Mouse (Mus musculus) cerebellum, adult 8-10 months (tissue): Measurements from ENCODE around the gene Tsga10.
"Not testable (repeated sequence)": the region's sequence is repeated elsewhere in the genome, so short reads cannot be mapped to it uniquely, and the experiment has no call there.

Experiments
- DNase-seq: peaks from one replicate; pipeline ENCODE4 v3.0.0; 2022

The Tsga10 gene

DNA sequence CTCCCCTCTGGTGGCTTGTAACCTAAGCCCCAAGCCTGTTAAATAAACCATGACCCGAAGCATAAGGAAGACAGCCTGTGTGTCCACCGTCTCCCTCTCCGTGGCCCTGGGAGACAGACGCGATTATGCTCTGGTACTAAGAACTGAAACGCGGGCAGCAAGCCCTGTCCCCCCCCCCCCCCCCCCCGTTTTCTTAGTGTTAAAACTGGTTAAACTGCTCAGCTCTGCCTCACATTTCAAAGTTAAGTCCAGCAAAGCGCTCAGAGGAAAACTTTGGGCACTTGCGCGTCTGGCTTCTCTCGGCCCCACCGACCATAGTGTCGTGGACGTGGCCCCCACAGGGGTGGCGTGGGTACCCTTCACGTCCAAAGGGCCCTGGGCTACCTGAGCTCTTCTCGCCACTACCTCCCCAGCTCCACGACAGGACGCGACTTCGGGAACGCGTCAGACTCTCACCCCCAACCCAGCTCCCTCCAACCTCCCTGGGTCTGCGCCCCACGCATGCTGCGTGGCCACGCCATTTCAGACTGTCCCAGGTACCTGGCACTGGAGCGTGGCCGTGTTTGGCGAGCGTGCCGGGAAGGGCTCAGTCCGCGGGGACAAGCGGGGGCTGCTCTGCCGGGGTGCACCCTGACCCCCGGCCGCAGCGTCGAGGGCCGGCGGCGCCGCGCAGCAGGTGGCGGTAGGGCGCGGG lies 147.1 kb downstream of the Tsga10 start:
- DNase-seq = peak; percentile 44

DNA sequence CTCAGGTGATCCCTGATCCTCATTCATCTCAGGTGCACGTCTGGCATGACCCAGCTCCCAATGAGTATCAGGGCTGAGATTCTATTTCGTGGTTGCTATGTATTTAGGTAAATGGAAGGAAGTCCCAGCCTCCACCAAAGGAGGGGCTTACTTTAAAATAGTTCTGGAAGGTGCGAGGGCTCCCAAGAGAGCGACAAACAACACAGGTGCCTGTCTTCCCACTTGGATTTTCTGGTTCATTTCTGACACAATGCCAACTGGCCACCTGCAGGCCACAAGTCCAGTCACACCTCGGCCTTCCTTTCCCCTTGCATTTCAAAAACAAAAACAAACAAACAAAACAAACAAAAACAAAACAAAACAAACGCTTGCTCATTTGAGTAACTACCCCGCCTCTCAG lies 147.7 kb downstream of the Tsga10 start:
- DNase-seq = no peak

DNA sequence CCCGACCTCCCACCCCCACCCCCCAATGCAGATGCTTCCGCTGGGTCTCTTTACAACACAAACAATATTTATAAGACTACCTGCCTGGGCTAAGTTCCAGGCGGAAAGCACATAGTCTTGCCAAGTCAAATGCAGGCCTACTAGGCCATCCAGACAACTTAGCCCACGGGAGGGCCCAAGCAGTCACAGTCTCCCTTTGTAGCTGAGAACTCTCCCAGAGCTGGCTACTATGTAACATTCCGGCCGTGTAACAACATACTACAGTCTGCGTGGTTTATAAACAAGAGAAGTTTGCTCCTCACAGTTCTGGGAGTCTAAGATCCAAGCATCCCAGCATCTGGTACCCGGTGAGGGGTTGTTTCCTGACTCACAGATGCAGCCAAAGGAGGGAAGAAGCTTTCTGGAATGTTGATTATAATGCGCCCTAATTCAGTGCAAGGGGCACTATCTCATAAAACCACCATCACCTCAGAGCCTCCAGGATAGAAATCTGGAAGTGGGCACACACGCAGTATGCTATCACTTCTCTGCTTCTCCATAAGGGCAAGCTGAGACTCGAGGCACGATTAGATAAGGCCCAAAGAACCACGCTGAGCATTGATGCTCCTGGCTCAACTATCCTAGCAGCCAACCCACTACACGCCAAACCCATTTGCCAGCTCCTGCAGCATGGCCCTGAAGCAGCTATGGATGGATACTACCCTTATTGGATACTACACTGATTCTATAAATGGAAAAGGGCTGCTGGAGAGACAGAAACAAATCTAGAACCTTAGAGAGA lies 148.6 kb downstream of the Tsga10 start:
- DNase-seq = no peak

DNA sequence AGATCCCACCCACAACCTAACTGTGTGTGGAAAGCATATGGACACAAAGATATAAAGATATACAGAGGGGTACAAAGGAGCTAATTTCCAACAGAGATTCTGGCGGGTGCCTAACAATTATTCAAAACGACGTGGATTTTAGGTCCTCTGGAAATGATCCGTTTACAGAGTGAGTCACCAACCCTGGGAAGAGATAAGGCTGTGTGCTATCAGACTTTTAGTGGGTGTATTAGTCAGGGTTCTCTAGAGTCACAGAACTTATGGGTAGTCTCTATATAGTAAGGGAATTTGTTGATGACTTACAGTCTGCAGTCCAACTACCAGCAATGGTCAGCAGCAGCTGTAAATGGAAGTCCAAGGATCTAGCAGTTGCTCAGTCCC lies 153.9 kb downstream of the Tsga10 start:
- not testable (repeated sequence) for DNase-seq

DNA sequence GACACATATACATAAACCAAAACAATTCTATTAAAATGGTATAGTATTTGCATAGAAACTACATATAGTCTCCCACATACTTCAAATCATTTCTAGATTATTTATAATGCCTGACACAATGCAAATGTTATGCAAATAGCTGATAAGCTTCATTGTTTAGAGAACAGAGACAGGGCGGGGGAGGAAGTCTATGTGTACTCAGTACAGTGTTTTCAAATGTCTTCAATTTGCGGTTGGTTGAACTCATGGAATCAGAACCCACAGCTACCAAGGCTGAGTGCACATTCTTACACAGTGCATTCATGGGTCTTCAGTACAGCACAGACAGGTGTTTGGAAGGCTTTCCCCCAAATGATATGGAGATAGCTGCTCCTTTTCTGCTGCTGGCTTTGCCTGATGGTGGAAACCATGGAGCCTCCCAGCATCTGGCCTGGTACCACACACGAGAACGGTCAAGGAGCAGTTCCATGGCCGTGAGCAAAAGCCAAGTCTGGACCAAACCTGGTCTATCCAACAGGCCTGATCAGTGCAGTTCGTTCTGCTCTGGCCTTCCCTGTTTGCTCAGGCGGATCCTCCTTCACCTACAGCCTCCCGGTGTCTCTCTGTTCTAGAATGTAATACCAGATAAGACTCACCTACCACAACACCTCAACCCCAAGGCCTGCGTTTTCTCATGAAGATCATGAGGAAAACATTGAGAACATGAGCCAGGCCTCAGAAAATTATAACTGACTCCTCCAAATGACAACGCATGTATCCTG lies 154.5 kb downstream of the Tsga10 start:
- DNase-seq = no peak

DNA sequence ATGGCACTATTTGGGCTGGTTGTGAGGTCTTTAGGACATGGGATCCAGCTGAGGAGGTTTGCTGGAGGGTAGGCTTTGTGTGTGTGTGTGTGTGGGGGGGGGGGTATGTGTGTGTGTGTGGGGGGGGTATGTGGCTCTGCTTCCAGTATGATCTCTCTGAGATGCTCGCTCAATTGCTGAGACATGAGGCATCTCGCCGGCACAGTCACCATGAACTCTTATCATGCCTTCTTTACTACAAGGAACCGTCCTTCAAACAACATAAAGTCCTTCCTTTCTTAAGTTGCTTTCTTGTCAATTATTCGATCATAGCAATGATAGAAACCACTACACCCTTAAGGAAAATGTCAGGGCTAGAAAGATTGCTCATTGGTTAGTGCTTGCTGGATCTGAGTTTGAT lies 155.1 kb downstream of the Tsga10 start:
- DNase-seq = no peak

DNA sequence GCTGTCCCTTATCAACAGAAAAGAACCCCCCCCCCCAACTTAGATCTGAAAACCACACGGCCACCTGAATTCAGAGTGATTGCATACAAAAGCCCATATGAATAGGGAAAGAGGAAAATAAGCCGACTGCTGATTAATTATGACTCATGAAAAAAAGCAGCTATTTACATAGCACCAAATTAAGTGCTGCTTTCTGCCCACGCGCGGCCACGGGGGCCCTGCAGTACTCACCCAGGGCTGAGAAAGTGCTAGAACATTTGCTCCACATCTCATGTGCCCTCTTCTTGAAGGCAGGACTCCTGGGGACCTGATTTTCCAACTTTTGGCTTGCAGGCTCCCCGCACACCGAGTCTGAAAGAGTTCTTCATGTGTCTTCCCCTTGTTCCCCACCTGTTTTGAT lies 156.5 kb downstream of the Tsga10 start:
- DNase-seq = no peak

DNA sequence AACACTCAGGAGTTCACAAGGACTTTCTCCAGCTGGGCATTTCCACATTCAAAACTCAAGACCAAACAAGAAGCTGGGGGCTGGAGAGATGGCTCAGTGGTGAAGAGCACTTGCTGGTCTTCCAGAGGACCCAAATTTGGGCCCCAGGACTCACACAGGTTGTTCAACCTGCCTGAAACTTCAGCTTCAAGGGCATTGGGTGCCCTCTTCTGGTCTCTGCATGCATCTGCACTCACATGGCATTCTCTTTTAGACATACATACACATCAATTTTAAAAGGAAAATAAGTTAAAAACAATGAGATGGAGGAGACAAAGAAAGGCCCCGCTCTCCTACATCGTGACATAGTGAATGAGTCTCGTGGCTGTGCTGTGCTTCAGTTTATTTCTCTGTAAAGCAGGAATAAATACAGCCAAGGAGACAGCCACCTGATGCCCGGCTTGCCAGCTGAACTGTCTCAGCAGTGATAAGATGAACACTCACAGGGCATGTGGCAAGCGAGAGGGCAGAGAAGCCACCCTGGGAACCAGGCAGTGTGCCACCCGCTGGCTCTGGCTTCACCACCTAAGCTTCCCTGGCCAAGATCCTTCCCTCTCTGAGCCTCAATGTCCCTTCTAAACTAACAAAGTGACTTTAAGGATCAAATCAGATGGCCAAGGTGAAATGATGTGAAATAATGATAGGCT lies 157.8 kb downstream of the Tsga10 start:
- DNase-seq = no peak
